Mouse (Mus musculus) lung, embryonic 15.5 days (tissue): Measurements from ENCODE around the gene V1rd19. TPM values are rescaled to one million over a fixed set of nuclear protein-coding genes. Genes with fewer than 3 reads are reported as not detected.
"Not testable (repeated sequence)": the region's sequence is repeated elsewhere in the genome, so short reads cannot be mapped to it uniquely, and the experiment has no call there.

Experiments used
- ATAC-seq: fragments of 200-750 bp; cut with Nextera tagmentation; 2 replicates; pipeline ENCODE4 v1.8.0; 2017; ENCODE audit warnings: moderate number of reproducible peaks, borderline replicate concordance; ENCODE audit not compliant: low FRiP score, low TSS enrichment; ENCODE audit errors: extremely low read depth
- H3K27ac ChIP-seq: fragments of 300-500 bp; sonication (generic); 2 replicates; pipeline ENCODE4 v1.5.1; 2015; ENCODE audit warnings: moderate library complexity, mild to moderate bottlenecking, inconsistent platforms
- H3K27me3 ChIP-seq: fragments of 300-500 bp; sonication (generic); 2 replicates; pipeline ENCODE4 v1.6.1; 2015; ENCODE audit warnings: inconsistent platforms
- H3K36me3 ChIP-seq: fragments of 300-500 bp; sonication (generic); 2 replicates; pipeline ENCODE4 v1.6.1; 2015; ENCODE audit warnings: inconsistent platforms
- H3K4me1 ChIP-seq: fragments of 300-500 bp; sonication (generic); 2 replicates; pipeline ENCODE4 v1.6.1; 2015; ENCODE audit warnings: inconsistent platforms
- H3K4me2 ChIP-seq: fragments of 300-500 bp; sonication (generic); 2 replicates; pipeline ENCODE4 v1.6.1; 2015; ENCODE audit warnings: inconsistent platforms, mild to moderate bottlenecking, moderate library complexity
- H3K4me3 ChIP-seq: fragments of 300-500 bp; sonication (generic); 2 replicates; pipeline ENCODE4 v1.5.1; 2015; ENCODE audit warnings: mild to moderate bottlenecking, inconsistent platforms
- H3K9ac ChIP-seq: fragments of 300-500 bp; sonication (generic); 2 replicates; pipeline ENCODE4 v1.6.1; 2015; ENCODE audit warnings: inconsistent platforms
- H3K9me3 ChIP-seq: fragments of 300-500 bp; sonication (generic); 2 replicates; pipeline ENCODE4 v1.6.1; 2016; ENCODE audit warnings: inconsistent platforms
- WGBS: fragments of 180-500 bp; shearing (Covaris S2); methylation state at CpG from one replicate; pipeline ENCODE4 v1.1.7; 2015; 5-methylcytosine and 5-hydroxymethylcytosine counted together
- polyA plus RNA-seq: library from polyadenylated mRNA; unstranded; fragments of >200 nt; fragmentation: Nextera tagmentation; extraction: Ambion mirVana; gene quantifications from 2 replicates; pipeline ENCODE4 v1.2.1, GENCODE M21; 2015

V1rd19 gene
- not detected in 2 replicates for polyA plus RNA-seq

GRCm38 (mm10) chr7:24001391-24001790 is at the start of gene V1rd19:
TSS of gene V1rd19 (plus strand) at chr7:24001691.
- H3K9me3 ChIP-seq = no peaks in the 10 kb centered on the region
- H3K27me3 ChIP-seq = no peaks in the 10 kb centered on the region
- H3K4me3 ChIP-seq = no peak within 1 kb of the TSS
- no peaks in the 10 kb centered on the region for H3K4me1 ChIP-seq
- no peak for ATAC-seq
- no peak within 1 kb of the TSS for H3K9ac ChIP-seq
- H3K36me3 ChIP-seq = no peaks in the 10 kb centered on the region
- no peak within 1 kb of the TSS for H3K27ac ChIP-seq
- no peak within 1 kb of the TSS for H3K4me2 ChIP-seq
- 64% methylated on average over 2 of the region's 2 CpGs for WGBS

- H3K27ac ChIP-seq, H3K27me3 ChIP-seq, H3K9me3 ChIP-seq, ATAC-seq, H3K4me1 ChIP-seq, H3K4me2 ChIP-seq, H3K36me3 ChIP-seq, H3K4me3 ChIP-seq, H3K9ac ChIP-seq: not testable (repeated sequence)
- 42% methylated on average over 3 of the region's 3 CpGs for WGBS
These were observed 33.4 kb upstream of the V1rd19 start for GRCm38 (mm10) chr7:23968044-23968443.

DNA sequence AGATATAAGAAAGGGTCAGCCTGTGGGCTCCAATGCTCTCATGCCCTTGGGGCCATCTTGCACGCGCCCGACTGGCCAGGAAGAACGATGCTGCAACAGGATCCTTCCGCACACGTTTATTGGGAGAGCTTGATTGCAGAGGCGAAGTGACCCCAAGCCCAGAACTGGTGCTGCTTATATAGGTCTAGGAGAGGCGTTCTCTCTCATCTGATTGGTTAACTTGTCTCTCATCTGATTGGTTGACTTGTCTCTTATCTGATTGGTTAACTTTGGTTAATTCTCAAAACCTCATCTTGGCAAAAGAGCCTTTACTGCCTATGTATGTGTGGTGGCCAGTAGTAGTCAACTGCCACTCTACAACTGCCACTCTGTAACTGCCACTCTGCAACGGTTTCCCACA is 27.2 kb upstream of the V1rd19 start, which contains the start of gene Vmn1r181:
Gene Vmn1r181 (plus strand): TSS at position 301 of the 400 bp plus-strand sequence.
- not testable (repeated sequence) for H3K4me1 ChIP-seq, H3K36me3 ChIP-seq, H3K9ac ChIP-seq, H3K4me3 ChIP-seq, ATAC-seq, H3K4me2 ChIP-seq, H3K27me3 ChIP-seq, H3K27ac ChIP-seq, H3K9me3 ChIP-seq
- WGBS = 80% methylated on average over 9 of the region's 9 CpGs

DNA sequence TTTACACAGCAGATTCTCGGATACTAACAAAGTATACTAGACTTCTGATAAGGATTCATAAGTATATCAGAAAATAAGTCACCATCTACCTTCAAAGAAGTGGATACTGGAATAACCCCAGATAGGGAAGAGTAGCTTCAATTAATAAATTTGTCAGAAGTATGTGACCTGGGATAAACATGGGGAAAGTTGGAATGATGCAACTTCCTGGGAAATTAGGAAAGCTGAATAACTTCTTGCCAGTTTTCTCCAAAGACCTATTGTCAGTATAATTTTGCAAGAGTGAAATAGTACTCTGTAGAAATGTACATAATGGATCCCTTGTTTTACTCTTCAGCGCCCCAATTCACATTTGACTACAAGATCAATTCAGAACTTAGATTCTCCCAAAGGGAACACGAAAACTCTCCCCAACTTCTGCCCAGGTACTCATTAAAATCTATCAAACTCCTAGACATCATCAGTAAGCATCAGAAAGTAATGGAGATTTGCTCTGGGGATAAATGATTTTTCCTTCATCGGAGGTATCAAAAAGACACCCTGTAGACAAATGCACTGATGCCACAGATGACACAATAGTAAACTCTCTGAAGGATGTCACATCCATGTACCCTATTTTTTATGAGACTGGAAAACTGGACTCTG is 51.3 kb downstream of the V1rd19 start, which contains the start of gene Vmn1r183:
Gene Vmn1r183 (plus strand): TSS at position 595 of the 645 bp plus-strand sequence.
- no peaks in the 10 kb centered on the region for H3K27me3 ChIP-seq
- no peaks in the 10 kb centered on the region for H3K4me1 ChIP-seq
- no peaks in the 10 kb centered on the region for H3K9me3 ChIP-seq
- H3K27ac ChIP-seq = no peak within 1 kb of the TSS
- 66% methylated on average over 4 of the region's 4 CpGs for WGBS
- H3K9ac ChIP-seq = no peak within 1 kb of the TSS
- no peak within 1 kb of the TSS for H3K4me2 ChIP-seq
- H3K36me3 ChIP-seq = no peaks in the 10 kb centered on the region
- ATAC-seq = no peak
- no peak within 1 kb of the TSS for H3K4me3 ChIP-seq

Other genes starting within 250 kb of the V1rd19 start
- not detected in 2 replicates for gene Vmn1r174, start 249.4 kb upstream of the V1rd19 start, polyA plus RNA-seq
- not detected in 2 replicates for gene Vmn1r175, start 191.0 kb upstream of the V1rd19 start, polyA plus RNA-seq
- not detected in 2 replicates for gene Vmn1r176, start 164.3 kb upstream of the V1rd19 start, polyA plus RNA-seq
- not detected in 2 replicates for gene Vmn1r177, start 135.2 kb upstream of the V1rd19 start, polyA plus RNA-seq
- gene Vmn1r178, start 109.7 kb upstream of the V1rd19 start, polyA plus RNA-seq = not detected in 2 replicates
- gene Vmn1r179, start 74.7 kb upstream of the V1rd19 start, polyA plus RNA-seq = not detected in 2 replicates
- not detected in 2 replicates for gene Vmn1r180, start 51.1 kb upstream of the V1rd19 start, polyA plus RNA-seq
- gene Vmn1r181, start 27.1 kb upstream of the V1rd19 start, polyA plus RNA-seq = not detected in 2 replicates
- not detected in 2 replicates for gene Vmn1r183, start 51.6 kb downstream of the V1rd19 start, polyA plus RNA-seq
- gene Zfp180, start 80.2 kb downstream of the V1rd19 start, polyA plus RNA-seq = 18.3 and 19.6 TPM in 2 replicates
- gene Zfp112, start 110.6 kb downstream of the V1rd19 start, polyA plus RNA-seq = 4.5 and 6.3 TPM in 2 replicates
- 16.6 and 18.5 TPM in 2 replicates for gene Zfp235, start 132.5 kb downstream of the V1rd19 start, polyA plus RNA-seq
- gene Zfp114, start 173.4 kb downstream of the V1rd19 start, polyA plus RNA-seq = 5.7 and 6.4 TPM in 2 replicates
- gene Zfp111, start 209.8 kb downstream of the V1rd19 start, polyA plus RNA-seq = 10.5 and 12.4 TPM in 2 replicates
- 5.1 and 6.5 TPM in 2 replicates for gene Zfp109, start 235.9 kb downstream of the V1rd19 start, polyA plus RNA-seq